Mouse (Mus musculus): ENCODE data around the gene Myo5a.

Gene Myo5a

GRCm38 (mm10) chr9:75201506-75201905 is 130.7 kb downstream of the Myo5a start:
- no peak for DNase-seq (ENCODE audit: extremely low spot score, low spot score)

GRCm38 (mm10) chr9:75202036-75202435 is 131.2 kb downstream of the Myo5a start:
- no peak for DNase-seq (ENCODE audit: extremely low spot score, low spot score)

- DNase-seq (ENCODE audit: extremely low spot score, low spot score) = no peak
These were observed 138.4 kb downstream of the Myo5a start for GRCm38 (mm10) chr9:75209246-75209645.

DNA sequence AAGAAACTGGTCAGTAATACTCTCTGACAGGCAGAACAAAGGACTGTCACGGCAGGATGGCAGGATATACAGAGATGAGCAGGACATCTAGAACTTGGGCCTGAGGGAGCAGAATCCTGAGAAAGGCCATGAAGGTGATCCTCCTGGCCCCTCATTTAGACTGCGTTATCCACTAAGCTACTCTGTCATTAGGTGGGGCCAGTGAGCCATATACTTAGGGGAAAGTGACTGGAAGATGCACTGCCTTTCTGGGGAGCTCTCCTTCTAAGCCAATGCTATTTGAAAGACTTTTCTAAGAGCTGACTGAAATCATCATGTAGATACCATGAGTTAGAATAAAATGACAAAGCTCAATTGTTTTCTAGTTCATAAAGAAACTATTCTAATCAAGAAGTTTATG is 139.5 kb downstream of the Myo5a start:
- DNase-seq (ENCODE audit: extremely low spot score, low spot score) = no peak

- no peak for DNase-seq (ENCODE audit: extremely low spot score, low spot score)
These were observed 144.1 kb downstream of the Myo5a start for GRCm38 (mm10) chr9:75214743-75215413.

DNA sequence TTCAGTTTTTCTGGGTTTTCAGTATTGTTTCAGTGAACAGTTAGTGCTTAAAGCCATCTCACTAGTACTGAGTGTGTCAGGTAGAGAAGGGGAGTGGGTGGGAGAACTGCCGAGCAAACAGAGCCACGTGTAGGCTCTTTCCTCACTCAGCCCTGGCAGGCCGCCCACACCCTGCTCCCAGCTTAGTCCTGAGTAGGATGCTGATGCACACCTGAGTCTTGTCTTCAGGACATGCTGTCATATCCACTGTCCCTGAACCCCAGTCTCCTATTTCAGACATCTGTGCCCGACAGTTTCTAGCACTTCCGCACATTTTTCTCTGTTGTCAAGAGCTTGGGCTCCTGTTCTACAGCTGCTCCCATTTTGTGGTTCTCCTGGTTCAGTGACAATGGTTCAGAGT is 149.1 kb downstream of the Myo5a start:
- no peak for DNase-seq (ENCODE audit: extremely low spot score, low spot score)

GRCm38 (mm10) chr9:75221420-75222287 is 150.8 kb downstream of the Myo5a start:
- no peak for DNase-seq (ENCODE audit: extremely low spot score, low spot score)

DNA sequence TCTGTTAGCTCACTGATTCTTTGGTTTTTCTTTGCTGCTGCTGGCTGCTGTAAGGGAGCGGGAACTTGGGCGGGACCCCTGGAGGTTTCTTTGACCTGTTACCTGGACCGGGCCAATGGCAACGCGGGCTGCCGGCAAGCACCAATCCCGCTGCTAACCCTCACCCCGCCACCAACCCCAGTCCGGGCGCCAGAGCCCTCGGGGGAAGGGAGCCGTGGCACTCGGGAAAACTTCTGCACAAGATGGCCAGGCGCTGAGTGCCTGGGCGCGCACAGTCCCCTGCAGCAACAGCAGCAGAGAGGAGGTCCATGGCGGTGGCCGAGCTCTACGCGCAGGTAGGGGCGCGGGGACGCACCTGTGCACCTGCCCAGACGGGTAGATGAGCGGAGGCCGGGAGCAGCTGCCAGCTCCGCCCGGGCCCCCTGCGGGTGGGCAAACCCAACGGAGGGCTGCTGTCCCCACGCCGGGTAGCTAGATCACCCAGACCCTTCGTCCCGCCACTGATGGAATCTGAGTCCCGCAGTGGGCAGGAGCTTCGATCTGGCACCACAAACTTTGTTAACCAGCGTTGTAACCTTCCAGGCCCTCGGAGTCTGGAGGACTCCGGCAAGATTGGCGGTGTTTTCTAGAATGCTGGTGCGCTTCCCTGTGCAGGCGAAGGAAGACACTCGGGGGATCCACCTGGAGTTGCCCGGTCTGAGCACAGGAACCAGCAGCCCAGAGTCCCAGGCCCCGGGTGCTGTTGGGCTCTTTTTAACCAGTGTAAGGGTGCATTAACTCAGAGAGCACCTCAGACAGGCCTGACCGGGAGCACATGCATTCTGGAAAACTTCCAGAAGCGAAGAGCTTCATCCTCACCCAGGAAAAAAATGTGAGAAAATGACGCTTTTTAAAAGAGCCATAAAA is 161.3 kb downstream of the Myo5a start, which contains the start of gene Myo5c:
Gene Myo5c, plus strand, starts transcription at position 180 of the 906 bp plus-strand sequence.
- peak; percentile 52 for DNase-seq (ENCODE audit: extremely low spot score, low spot score)

DNA sequence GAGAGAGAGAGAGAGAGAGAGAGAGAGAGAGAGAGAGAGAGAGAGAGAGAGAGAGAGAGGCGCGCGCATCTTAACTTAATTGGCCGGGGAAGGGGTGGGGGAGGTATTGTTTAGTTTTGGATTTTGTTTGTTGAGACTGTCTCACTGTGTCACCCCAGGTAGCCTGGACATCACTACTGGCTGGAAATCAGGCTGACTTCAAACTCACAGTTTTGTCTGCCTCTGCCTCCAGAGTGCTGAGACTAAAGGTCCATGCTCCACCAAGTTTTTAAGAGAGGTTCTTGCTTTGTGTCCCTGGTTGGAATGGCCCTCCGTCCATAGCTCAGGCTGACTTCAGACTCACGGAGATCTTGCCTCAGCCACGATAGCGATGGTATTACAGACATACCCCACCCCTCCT is 162.0 kb downstream of the Myo5a start:
- no peak for DNase-seq (ENCODE audit: extremely low spot score, low spot score)

DNA sequence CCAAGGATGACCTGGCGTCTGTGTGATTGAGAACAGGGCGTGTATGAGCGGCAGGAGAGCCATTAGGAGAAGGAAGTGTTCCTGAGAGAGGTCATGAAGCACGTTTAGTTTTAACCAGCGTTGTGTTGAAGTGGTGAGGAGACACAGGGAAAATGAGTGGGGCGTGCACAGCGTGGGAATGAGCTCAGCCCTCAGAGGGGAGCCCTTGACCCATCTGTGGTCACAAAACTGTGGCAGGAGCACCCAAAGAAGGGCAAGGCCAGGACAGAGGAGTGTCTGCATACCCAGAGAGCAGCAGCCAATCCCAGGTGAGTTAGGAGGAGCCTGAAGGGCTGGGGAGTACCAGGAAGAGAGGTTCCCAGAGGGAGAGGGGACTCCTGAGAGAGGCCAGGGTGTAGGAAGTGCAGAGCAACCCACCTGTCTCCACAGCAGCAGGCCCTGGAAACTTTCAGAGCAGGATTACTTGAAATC is 163.5 kb downstream of the Myo5a start:
- no peak for DNase-seq (ENCODE audit: extremely low spot score, low spot score)

- no peak for DNase-seq (ENCODE audit: extremely low spot score, low spot score)
These were observed 164.3 kb downstream of the Myo5a start for GRCm38 (mm10) chr9:75234983-75235627.

- DNase-seq (ENCODE audit: extremely low spot score, low spot score) = no peak
These were observed 164.9 kb downstream of the Myo5a start for GRCm38 (mm10) chr9:75235696-75236095.

DNA sequence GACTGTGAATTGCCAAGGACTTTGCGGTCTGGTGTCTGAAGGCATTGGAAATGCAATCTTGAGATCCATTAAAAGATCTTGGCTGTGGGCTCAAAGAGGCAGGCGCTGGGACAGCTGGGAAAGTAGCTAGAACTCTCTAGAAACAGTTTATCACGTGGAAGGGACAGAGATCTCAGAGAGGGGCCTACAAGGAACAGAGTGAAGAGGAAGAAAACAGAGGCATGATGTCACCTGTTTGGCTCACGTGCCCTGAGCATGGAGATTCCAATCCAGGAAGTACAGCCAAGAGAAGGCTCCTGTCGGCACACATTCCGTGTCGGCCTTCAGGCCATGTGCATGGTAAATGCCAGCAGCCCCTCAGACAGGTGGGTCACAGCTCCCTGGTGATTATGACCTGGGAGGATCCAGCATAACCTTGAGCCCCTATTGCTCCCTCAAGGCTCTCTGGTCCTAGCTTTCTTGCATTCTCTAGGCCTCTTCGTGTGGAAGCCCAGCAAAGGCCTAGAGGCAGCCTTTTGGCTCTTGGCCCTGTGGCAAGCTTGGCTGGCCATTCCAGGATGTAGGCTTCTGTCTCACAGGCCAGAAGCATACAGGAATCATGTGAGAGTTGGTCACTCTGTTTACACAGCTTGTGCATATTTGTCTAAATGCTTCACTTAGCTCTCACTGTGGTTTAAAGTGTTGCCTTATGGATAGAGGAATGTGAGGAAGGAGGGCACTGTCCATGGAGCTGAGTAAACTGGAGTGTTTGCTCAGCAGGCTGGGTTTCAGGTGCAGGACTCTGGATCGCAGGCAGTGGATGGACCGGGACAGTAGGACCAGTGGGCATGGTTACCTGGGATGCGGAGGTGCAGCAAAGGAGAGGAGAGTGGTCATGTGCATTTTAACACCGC is 165.8 kb downstream of the Myo5a start:
- DNase-seq (ENCODE audit: extremely low spot score, low spot score) = peak; percentile 14

- no peak for DNase-seq (ENCODE audit: extremely low spot score, low spot score)
These were observed 167.4 kb downstream of the Myo5a start for GRCm38 (mm10) chr9:75238179-75238578.

- DNase-seq (ENCODE audit: extremely low spot score, low spot score) = no peak
These were observed 172.2 kb downstream of the Myo5a start for GRCm38 (mm10) chr9:75243052-75243451.

DNA sequence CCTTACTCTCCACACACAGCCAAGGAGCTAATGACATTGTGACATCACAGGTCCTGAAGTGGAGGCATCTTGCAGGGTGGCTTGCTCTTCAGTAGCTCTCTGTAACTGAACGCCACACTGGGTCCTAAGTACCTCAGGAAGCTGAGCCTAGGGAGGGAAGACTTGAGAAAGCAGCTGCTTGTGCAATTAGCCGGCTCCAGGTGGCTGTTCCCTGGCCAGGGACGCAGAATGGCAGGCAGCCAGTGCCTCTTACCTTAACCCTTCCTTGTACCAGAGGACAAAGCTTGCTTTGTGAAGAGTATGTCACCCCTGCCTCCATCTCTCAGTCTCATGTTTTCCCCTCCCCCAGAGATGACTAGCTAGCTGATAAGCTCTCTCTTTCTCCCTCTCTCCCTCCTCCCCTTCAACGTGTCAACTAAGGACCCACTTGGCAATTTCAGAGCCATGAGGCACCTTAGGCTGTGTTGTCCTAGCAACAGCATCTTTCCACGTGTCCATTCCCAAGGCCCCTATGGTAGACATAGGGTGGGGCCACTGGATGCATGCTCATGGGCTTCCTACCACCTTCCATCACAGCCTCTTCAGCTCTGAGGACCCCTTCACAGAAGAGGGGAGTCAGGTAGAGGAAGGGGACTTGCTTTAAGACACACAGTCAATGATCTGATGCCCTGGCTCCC is 173.1 kb downstream of the Myo5a start:
- no peak for DNase-seq (ENCODE audit: extremely low spot score, low spot score)

DNA sequence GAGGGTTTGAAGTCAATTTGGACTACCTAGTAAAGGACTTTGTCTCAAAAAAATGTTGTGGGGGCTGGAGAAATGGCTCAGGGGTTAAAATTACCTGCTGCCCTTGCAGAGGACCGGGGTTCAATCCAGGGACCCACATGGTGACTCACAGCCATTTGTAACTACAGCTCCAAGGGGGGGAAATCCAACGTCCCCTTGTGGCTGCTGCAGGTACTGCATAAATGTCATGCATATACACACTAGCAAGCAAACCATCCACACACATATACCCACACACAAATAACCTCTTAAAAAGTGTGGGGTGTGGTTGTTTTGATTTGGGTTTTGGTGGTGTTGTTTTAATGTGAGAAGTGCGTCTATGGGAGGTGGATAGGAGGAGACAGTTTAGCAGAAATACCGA is 173.7 kb downstream of the Myo5a start:
- DNase-seq (ENCODE audit: extremely low spot score, low spot score) = no peak

GRCm38 (mm10) chr9:75246080-75246930 is 175.5 kb downstream of the Myo5a start:
- DNase-seq (ENCODE audit: extremely low spot score, low spot score) = no peak
